Mouse (Mus musculus): Measurements from ENCODE around the gene Pik3r2.
"Not testable (repeated sequence)": the region's sequence is repeated elsewhere in the genome, so short reads cannot be mapped to it uniquely, and the experiment has no call there.

The Pik3r2 gene

GRCm38 (mm10) chr8:70776496-70777444 lies at the start of gene Pik3r2:
Gene Pik3r2, minus strand, starts transcription at chr8:70776713.
- peak; percentile 96 for DNase-seq (ENCODE audit: low spot score)

- DNase-seq (ENCODE audit: low spot score), result no peak
Observed at GRCm38 (mm10) chr8:70825816-70826215, 49.3 kb upstream of the Pik3r2 start.

- no peak for DNase-seq (ENCODE audit: low spot score)
Observed at GRCm38 (mm10) chr8:70823802-70824201, 47.3 kb upstream of the Pik3r2 start.

- not testable (repeated sequence) for DNase-seq (ENCODE audit: low spot score)
Observed at GRCm38 (mm10) chr8:70822594-70822993, 46.1 kb upstream of the Pik3r2 start.

GRCm38 (mm10) chr8:70821992-70822391 lies 45.5 kb upstream of the Pik3r2 start:
- DNase-seq (ENCODE audit: low spot score), result no peak

- DNase-seq (ENCODE audit: low spot score), result no peak
Observed at GRCm38 (mm10) chr8:70821399-70821962, 45.0 kb upstream of the Pik3r2 start.

GRCm38 (mm10) chr8:70820101-70820935 lies 43.8 kb upstream of the Pik3r2 start:
- no peak for DNase-seq (ENCODE audit: low spot score)

- no peak for DNase-seq (ENCODE audit: low spot score)
Observed at GRCm38 (mm10) chr8:70816679-70817078, 40.2 kb upstream of the Pik3r2 start.

GRCm38 (mm10) chr8:70812885-70813284 lies 36.4 kb upstream of the Pik3r2 start:
- no peak for DNase-seq (ENCODE audit: low spot score)

GRCm38 (mm10) chr8:70812055-70812454 lies 35.5 kb upstream of the Pik3r2 start:
- no peak for DNase-seq (ENCODE audit: low spot score)

- no peak for DNase-seq (ENCODE audit: low spot score)
Observed at GRCm38 (mm10) chr8:70810962-70811680, 34.6 kb upstream of the Pik3r2 start.

GRCm38 (mm10) chr8:70808955-70809701 lies 32.6 kb upstream of the Pik3r2 start:
- no peak for DNase-seq (ENCODE audit: low spot score)

GRCm38 (mm10) chr8:70808239-70808638 lies 31.7 kb upstream of the Pik3r2 start, which contains the start of gene Il12rb1:
Gene Il12rb1, plus strand, starts transcription at chr8:70808449.
- no peak for DNase-seq (ENCODE audit: low spot score)

- no peak for DNase-seq (ENCODE audit: low spot score)
Observed at GRCm38 (mm10) chr8:70807304-70807703, 30.8 kb upstream of the Pik3r2 start.

- DNase-seq (ENCODE audit: low spot score), result no peak
Observed at GRCm38 (mm10) chr8:70806541-70806940, 30.0 kb upstream of the Pik3r2 start.

GRCm38 (mm10) chr8:70804481-70805206 lies 28.1 kb upstream of the Pik3r2 start, which contains the start of gene Mast3:
Gene Mast3, minus strand, starts transcription at chr8:70805054.
- DNase-seq (ENCODE audit: low spot score), result no peak

- DNase-seq (ENCODE audit: low spot score), result no peak
Observed at GRCm38 (mm10) chr8:70803761-70804480, 27.4 kb upstream of the Pik3r2 start.

- no peak for DNase-seq (ENCODE audit: low spot score)
Observed at GRCm38 (mm10) chr8:70802786-70803510, 26.4 kb upstream of the Pik3r2 start.

GRCm38 (mm10) chr8:70801830-70802229 lies 25.3 kb upstream of the Pik3r2 start:
- DNase-seq (ENCODE audit: low spot score), result no peak
